Mouse (Mus musculus): ENCODE measurements around the gene Aspdh. TPM values are rescaled to one million over a fixed set of nuclear protein-coding genes. Genes with fewer than 3 reads are reported as not detected.

Aspdh gene
- polyA plus RNA-seq (2012), result not detected in 2 replicates

DNA sequence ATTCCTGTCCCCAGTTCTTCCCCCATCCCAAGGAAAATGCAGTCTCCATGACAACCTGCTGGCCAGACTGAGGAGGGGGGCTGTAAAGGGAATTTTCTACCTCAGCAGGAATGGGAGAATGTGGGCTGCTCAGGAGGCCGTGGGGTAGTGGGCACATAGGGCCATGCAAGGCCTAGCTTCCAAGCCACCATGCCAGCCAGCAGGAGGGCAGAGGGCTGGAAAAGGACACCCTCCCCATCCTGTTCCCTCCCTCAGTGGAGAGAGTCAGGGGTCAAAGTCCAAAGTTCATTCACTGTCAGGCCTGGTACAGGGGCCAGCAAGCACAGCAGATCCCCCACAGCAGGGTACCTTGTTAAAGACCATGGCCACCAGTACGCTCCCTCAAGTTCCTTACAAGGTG is at the start of gene Aspdh:
TSS of gene Aspdh (plus strand) at position 281 of the 400 bp plus-strand sequence.
- no peak for TF ChIP-seq GATA1 (IDR thresholded peaks at IDR 0.05; ENCODE audit: low read length)

DNA sequence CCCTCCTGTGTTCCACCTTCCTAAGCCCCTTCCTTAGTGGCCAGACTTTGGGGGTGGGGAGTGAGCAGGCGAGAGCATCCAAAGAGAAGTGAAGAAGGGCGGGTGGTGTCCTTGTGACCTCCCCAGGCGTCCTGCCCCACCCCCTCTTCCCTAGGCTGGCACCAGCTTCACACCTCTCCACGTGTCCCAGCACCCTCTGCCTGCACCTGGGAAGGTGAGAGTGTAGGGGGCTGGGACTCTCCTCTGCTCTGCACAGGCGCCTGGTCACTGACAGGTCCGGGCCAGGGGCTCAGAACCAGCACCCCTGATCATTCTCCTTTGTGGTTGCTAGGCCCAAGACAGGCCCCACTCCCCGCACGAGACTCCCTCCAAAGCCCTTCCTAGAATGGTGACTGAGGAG is 37.5 kb upstream of the Aspdh start:
- no peak for TF ChIP-seq GATA1 (IDR thresholded peaks at IDR 0.05; ENCODE audit: low read length)

DNA sequence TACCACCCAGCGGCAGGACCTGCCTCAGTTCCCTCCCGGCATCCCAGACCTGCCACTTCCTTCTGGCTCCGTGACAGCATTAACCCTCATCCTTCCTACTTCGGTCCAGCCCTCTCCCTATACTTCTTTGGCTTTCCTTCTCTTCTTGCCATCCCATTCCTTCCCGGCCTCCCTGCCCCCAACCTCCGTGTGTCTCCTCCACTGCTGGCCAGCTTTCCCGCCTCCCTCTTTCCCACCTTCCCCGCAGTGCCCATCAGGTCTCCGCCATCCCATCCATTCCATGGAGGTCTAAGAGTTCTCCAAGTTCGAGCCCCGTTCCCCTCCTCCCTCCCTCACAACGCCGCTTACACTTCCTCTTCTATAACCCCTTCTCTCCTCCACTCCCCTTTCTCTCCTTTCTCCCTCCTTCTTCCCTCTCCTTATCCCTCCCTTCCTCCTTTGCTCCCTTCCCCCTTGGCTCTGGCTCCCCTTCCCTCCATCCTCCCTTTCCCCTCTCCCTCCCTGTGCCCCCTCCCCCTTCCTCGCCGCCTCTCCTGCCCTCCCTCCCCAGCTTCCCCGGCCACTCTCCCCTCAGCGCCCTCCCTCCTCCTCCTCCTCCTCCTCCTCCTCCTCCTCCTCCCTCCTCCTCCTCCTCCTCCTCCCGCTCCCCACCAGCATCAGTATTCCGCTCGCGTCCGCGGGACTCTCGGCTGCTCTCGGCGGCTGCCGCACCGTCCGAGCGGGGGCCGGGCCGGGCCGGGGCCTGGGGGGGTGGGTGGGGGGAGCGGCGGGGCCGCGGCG is 36.8 kb upstream of the Aspdh start:
- TF ChIP-seq GATA1 (IDR thresholded peaks at IDR 0.05; ENCODE audit: low read length), result no peak

GRCm38 (mm10) chr7:44428968-44429521 is 36.1 kb upstream of the Aspdh start, which contains the start of gene Lrrc4b:
Gene Lrrc4b, plus strand, starts transcription at chr7:44429018.
- no peak for TF ChIP-seq GATA1 (IDR thresholded peaks at IDR 0.05; ENCODE audit: low read length)

DNA sequence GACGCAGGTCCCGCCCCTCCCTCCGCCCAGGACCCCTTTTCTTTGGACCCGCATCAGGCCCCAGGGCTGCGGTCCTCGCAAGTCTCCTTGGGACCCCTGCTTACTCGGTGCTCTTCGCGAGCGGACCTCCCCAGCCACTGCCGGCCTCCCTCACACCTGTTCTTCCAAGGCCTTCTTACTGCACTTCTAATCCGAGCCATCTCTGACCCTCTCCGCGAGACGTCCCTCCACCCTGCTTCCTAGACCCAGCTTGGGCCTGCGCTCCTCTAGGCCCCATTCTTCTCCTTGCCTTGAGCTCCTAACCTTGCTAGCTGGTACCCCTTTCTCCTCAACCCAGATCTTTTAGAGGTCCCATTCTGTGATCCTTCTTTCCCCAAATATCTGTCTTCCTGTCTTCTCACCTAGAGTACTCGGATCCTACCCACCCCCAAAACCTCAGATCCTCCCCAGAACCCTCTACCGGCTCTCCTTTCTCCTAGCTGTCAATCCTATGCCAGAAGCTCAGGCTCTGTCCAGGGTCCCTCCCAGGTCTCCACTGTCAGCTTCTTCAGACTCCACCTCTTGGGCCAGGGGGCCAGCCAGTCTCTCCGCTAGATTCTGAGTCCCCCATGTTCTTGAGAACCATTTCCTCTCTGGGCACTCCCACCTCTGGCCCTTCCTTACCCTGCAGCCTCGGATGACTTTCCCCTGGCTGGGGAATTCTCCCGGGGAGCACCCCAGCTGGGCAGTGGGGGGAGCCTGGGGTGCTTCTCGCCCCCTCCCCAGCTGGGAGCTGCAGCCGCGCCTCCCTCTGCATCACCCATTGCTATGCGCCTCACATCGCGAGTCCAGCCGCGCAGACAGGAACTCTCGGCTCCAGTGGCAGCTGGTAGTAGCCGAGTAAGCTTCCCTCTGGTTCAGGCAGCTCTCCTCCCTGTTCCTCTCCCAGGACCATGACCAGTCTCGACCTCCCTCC is 35.4 kb upstream of the Aspdh start:
- TF ChIP-seq GATA1 (IDR thresholded peaks at IDR 0.05; ENCODE audit: low read length), result no peak

GRCm38 (mm10) chr7:44432550-44432949 is 32.6 kb upstream of the Aspdh start:
- TF ChIP-seq GATA1 (IDR thresholded peaks at IDR 0.05; ENCODE audit: low read length), result no peak

- TF ChIP-seq GATA1 (IDR thresholded peaks at IDR 0.05; ENCODE audit: low read length), result no peak
Measured at GRCm38 (mm10) chr7:44433371-44433770, 31.8 kb upstream of the Aspdh start.

GRCm38 (mm10) chr7:44434089-44434488 is 31.1 kb upstream of the Aspdh start:
- TF ChIP-seq GATA1 (IDR thresholded peaks at IDR 0.05; ENCODE audit: low read length), result no peak

DNA sequence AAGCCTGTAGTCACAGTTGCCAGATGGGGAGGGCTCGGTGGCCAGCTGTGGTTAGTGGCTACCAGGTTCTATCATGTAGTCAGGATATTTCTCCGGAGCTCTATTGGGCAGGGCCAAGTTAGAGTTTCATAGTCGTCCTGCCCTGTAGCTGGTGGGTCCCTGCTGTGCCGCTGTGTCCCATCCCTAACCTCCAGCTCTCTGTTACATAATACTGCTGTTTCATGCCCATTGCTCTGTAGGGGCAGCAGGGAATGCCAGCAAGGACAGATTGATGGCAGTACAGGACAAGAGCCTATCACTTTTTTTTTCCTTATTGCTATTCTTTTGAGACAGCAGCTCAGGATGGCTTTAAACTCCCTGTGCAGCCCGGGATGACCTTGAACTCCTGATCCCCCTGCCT is 29.4 kb upstream of the Aspdh start:
- no peak for TF ChIP-seq GATA1 (IDR thresholded peaks at IDR 0.05; ENCODE audit: low read length)

DNA sequence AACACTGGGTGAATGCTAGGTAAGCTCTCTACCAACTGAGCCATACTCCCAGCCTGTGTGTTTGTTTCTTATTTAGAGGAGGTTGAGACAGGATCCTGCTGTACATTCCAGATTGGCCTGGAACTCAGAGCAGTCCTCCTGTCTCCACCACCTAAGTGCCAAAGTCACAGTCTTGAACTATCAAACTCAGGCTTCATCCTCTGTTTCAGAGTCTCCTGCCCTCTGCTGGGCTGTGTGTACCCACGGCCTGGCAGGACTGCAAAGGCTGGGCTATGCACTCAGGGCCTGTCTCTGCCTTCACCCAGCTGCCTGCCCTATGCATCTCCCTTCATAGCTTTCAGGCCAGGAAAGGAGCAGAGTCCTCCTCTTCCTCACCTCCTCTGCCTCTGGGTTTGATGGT is 28.9 kb upstream of the Aspdh start:
- TF ChIP-seq GATA1 (IDR thresholded peaks at IDR 0.05; ENCODE audit: low read length), result no peak

GRCm38 (mm10) chr7:44437188-44437587 is 28.0 kb upstream of the Aspdh start:
- TF ChIP-seq GATA1 (IDR thresholded peaks at IDR 0.05; ENCODE audit: low read length), result no peak

DNA sequence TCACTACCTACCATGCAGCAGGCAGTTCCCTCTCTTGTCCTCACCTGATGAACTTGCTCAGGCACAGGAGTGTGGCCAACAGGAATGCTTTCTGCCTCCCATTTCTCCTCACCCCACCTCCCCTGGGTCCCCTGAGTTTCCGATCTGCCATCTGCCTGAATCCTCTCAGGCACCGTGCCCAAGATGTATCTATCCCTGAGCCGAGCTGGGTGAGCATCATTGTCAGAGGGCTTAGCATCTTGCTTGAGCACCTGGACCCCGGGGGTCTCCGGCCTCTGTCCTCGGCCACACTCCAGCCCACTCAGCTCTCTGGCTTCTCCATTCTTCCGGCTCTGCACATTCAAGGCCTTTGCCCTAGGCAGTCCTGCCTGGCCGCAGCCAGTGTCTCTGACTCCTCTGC is 27.3 kb upstream of the Aspdh start:
- no peak for TF ChIP-seq GATA1 (IDR thresholded peaks at IDR 0.05; ENCODE audit: low read length)

GRCm38 (mm10) chr7:44439696-44440095 is 25.5 kb upstream of the Aspdh start:
- TF ChIP-seq GATA1 (IDR thresholded peaks at IDR 0.05; ENCODE audit: low read length), result no peak

DNA sequence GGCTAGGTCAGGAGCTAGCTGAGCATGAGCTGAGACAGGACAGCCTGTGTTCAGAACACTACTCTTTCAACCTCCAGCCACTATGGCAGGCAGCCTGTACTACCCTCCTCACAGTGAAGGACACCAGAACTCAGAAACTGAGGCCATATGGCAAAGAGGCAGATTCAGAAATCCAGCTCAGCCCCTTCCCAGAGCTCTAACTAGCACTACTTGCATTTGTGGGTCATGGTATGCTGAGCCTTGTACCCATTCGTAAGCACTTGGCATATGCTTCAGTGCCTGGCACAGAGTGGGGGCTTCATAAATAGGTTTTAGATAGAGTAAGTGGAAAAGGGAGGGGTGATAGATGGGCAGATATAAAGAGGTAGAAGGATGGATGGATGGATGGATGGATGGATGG is 24.7 kb upstream of the Aspdh start:
- no peak for TF ChIP-seq GATA1 (IDR thresholded peaks at IDR 0.05; ENCODE audit: low read length)

GRCm38 (mm10) chr7:44441180-44441579 is 24.0 kb upstream of the Aspdh start:
- no peak for TF ChIP-seq GATA1 (IDR thresholded peaks at IDR 0.05; ENCODE audit: low read length)

DNA sequence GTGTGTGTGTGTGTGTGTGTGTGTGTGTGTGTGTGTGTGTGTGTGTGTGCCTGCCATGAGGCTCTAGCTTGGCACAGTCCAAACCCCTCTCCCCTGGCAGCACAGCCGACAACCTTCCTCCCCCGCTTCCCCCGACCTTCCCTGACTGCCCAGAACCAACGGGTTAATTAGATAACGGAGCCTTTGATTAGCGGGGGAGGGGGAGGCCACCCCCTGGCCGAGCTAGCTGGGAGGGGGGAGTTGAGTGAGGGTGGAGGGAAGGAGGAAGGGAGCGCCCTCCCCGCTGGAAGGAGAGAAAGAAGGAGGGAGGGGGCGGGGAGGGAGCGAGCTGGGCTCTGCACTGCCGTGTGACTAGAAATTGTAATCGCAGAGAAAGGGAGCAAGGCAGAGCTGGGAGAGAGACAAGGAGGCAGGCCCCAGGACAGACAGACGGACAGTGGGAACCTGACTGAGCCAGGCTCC is 23.5 kb upstream of the Aspdh start:
- no peak for TF ChIP-seq GATA1 (IDR thresholded peaks at IDR 0.05; ENCODE audit: low read length)

Measured in G1E-ER4 (cell line).